Mouse (Mus musculus): ENCODE results near the gene Cct8l1.

DNA sequence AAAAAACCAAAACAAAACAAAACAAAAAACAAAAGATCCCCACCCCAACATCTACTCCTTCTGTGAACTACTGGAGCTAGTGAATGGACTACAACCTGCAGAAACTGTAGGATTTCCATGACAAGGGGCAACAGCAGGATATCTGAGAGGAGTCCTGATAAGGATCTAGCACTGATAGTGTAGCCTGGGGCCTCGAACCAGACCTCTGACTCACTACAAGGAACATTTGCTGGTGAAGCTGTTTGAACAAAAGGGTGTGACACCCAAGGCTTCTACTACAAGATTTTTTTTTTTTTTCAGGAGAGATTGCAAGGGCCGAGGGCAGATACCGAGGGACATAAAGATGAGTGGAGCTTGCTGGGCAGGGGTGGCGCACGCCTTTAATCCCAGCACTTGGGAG lies 17.4 kb downstream of the Cct8l1 start:
- TF ChIP-seq CTCF (IDR thresholded peaks at IDR 0.05; ENCODE audit: borderline replicate concordance, control insufficient read depth, extremely low read depth, insufficient read depth, low read length, poor library complexity) (no peak), POLR2A (IDR thresholded peaks at IDR 0.05; ENCODE audit: control insufficient read depth, extremely low read depth, insufficient read depth, low read length, poor library complexity) (no peak)
